Comparison of ENCODE assay signal across 8 mouse cellular contexts in genomic region chr14:7817770-7818462, GRCm38 (mm10). TPM values are rescaled to one million over a fixed set of nuclear protein-coding genes. Genes with fewer than 3 reads are reported as not detected.
DNase-seq lines count a peak whose midpoint lies in the region; ATAC-seq and TF ChIP-seq lines count a peak whose summit lies in the region.

TSS of gene Flnb (plus strand) at chr14:7817957.

- peak; percentile 97 for TF ChIP-seq POLR2A in cortical plate, adult 2 months (IDR thresholded peaks at IDR 0.05; ENCODE audit: extremely low read depth, insufficient read depth, low read length)

- H3K27ac ChIP-seq in cortical plate, adult 2 months (ENCODE audit: insufficient read depth, low read length): no peak within 1 kb of the TSS

- peak; percentile 96 to 99 for DNase-seq in adrenal gland, adult (ENCODE audit: inconsistent age in 2 of 2, low spot score in 1 of 2)
- DNase-seq in gastrocnemius, postnatal 14 days: peak; percentile 94
- DNase-seq in induced T-regulatory cell, adult 2 months (ENCODE audit: low read depth): peak; percentile 97
- DNase-seq in left cerebral cortex, adult 8-10 months (ENCODE audit: low spot score in 2 of 2): peak; percentile 92 to 98
- peak; percentile 96 for DNase-seq in right cerebral cortex, adult 18-20 months
- DNase-seq in urinary bladder, adult 2 months (ENCODE audit: low spot score): peak; percentile 96

- no peaks in the 10 kb centered on the region; the same call in 1 of the 2 replicates for H3K4me1 ChIP-seq in cortical plate, adult 2 months (ENCODE audit: control insufficient read depth, insufficient read depth, low read length)

- TF ChIP-seq CTCF in cortical plate, adult 2 months (IDR thresholded peaks at IDR 0.05; ENCODE audit: extremely low read depth, insufficient read depth, low read length): peak; percentile 99

- ATAC-seq in megakaryocyte, adult 5-6 weeks (ENCODE audit: poor library complexity, severe bottlenecking): peak; percentile 94

- peak within 1 kb of the TSS; percentile 79 for H3K4me3 ChIP-seq in cortical plate, adult 2 months (ENCODE audit: insufficient read depth, low read length)

- intact Hi-C loops in gastrocnemius, postnatal 14 days (cut with DNase I; ENCODE audit: low total_unique reads): loop anchor here (2.0 to 10.0 kb wide), 3 partner anchors 87 to 177 kb away; partner anchors contain the start of gene Dnase1l3

RNA-seq across cellular contexts. Expression of gene Flnb, which starts in this region (rescaled TPM):
- 35.4 and 36.0 TPM in 2 replicates for polyA plus RNA-seq in cortical plate, adult 2 months (2012; rRNA removed)
- 10 to 100 TPM; 19.9 to 20.8 TPM for total RNA-seq in gastrocnemius, postnatal 14 days (2021)
- total RNA-seq in left cerebral cortex, adult 8-10 months (2022): 10 to 100 TPM; 27.6 to 79.3 (median 41.4) TPM
- total RNA-seq in megakaryocyte, adult 5-6 weeks (2015): 4.6 and 5.1 TPM in 2 replicates
- total RNA-seq in megakaryocyte, adult 5-6 weeks (2017): 6.1 and 6.3 TPM in 2 replicates
- 47.4 and 48.6 TPM in 2 replicates for polyA plus RNA-seq in urinary bladder, adult 2 months (2012; rRNA removed)
